Mouse (Mus musculus): ENCODE measurements around the gene Olfr1199.

Gene Olfr1199

DNA sequence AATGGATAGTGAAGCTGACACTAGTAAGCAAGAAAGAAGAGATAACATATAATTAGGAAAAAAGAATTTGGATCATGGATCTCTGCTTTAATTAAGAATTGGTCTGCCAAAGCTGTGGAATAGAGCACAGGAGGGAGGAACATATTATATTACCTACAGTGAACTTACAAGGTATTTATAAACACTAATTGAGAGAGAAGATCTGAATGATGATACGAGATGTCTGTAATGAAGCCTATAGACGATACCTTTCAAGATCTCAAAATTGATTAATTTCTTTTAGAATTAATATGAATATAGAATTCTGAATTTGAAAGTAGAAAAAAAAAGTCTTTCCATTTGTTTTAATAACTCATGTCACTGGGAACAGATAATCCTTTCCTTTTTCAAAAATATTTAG is at the start of gene Olfr1199:
Gene Olfr1199 (minus strand): TSS at position 101 of the 400 bp plus-strand sequence.
- DNase-seq: no peak

DNA sequence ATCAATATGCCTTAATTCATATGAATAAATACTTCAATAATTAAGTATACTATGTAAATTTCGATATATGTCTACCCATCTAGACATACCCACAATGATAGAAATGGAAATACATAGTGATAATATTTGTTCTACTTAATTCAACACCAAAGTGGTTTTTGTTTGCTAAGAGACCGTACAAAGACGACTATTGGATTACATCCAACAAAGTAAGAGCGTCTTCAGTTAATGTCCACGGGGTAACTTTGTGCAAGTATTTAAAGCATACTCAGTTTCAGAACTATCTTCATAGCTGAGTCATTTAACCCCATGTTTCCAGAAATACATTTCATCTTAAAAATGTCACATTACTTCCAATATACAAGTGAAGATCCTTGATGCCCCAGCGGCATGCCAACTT is 32.5 kb upstream of the Olfr1199 start, which contains the start of gene Olfr1201:
Gene Olfr1201 (plus strand): TSS at position 301 of the 400 bp plus-strand sequence.
- no peak for DNase-seq

DNA sequence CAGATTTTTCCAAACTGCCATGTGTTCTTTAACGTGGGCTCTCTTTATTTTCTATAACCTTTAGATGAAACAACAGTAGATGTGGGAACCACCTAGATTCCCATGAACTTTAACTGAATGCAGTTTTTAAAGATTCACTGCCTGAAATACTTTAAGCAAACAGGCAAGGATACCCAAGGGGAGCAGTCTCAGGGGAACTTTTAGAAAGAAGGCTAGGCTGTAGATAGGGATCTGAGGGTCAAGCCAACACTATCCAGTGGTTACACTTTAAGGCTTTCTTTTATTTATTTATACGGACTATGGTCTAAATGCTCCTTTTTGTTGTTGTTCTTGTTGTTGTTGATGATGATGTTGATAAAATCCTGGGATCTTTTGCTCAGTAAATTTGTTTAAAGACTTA is 10.1 kb upstream of the Olfr1199 start, which contains the start of gene Olfr1200:
Gene Olfr1200 (minus strand): TSS at position 101 of the 400 bp plus-strand sequence.
- no peak for DNase-seq

DNA sequence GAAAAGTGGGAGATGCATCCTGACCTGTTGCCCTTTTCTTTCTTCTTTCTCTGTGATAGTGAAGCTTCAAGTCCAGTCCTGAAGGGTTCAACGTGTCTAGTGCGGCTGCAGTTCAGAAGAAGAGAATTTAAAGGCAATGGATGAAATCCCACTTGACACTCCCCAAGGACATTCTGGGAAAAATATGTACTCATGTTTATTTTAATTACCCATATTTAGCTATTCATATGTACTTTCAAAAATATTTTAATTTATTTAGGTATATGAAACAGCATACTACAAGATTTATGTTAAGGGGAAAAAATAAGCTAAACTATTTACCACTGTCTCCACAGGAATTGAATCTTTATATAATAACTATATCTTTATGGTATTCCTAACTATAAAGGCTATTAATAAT is 9.0 kb downstream of the Olfr1199 start, which contains the start of gene Olfr1198:
Gene Olfr1198 (minus strand): TSS at position 101 of the 400 bp plus-strand sequence.
- DNase-seq: no peak

DNA sequence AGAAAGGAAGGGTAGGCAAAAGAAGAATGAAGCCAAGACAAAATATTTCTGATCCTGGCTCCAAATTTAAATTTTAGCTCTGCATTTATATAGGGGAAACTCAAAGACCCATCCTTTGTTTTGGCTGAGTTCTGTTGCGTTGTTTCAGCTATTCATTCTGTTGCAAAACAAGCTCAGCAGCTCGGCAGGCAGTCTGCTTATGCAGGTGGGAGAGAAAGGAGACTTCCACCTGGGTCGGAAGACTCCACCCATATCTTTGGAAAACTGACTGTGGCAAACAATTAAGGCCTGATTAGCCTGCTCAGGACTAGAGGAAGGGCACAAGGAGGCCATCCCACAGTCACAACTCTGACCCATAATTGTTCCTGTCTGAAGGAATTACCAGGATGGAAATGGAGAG is 16.9 kb downstream of the Olfr1199 start:
- no peak for DNase-seq

DNA sequence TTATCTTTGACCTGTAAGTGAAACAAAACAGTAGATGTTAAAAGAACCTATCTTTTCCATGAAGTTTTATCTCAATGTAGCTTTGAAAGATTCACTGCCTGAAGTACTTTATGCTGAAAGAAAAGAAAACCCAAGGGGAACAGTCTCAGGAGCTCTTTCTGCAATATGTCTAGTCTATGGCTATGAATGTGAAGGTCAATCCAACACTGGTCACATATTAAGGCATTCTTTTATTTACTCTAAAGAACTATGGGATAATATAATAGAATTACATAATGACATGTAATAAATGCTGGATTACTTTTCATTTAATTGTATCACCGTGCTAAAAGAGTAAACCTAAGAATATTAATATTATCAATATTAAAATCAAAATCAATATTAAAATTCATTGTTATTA is 28.0 kb downstream of the Olfr1199 start, which contains the start of gene Olfr1197:
Gene Olfr1197 (minus strand): TSS at position 101 of the 400 bp plus-strand sequence.
- DNase-seq: no peak

DNA sequence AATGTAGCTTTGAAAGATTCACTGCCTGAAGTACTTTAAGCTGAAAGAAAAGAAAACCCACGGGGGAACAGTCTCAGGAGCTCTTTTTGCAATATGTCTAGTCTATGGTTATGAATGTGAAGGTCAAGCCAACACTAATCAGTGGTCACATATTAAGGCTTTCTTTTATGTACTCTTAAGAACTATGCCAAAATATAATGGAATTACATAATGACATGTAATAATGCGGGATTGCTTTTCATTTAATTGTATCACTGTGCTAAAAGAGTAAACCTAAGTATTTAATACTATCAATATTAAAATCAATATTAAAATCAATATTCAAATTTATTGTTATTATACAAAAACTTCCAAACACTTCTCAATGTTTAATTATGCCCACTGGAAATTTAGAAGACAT is 55.8 kb downstream of the Olfr1199 start, which contains the start of gene Olfr1196:
Gene Olfr1196 (minus strand): TSS at position 101 of the 400 bp plus-strand sequence.
- DNase-seq: no peak

All from lung, postnatal 14 days (tissue).